Mouse (Mus musculus) liver, postnatal 0 days (tissue): Measurements from ENCODE around the gene Cish. TPM values are rescaled to one million over a fixed set of nuclear protein-coding genes. Genes with fewer than 3 reads are reported as not detected.
A peak's percentile ranks its signal among the peaks of the same experiment; 100 is the strongest.

ENCODE experiments used
- ATAC-seq: fragments of 200-750 bp; cut with Nextera tagmentation; 2 replicates; pipeline ENCODE4 v1.8.0; 2017; ENCODE audit warnings: mild to moderate bottlenecking, moderate library complexity
- DNase-seq: peaks from one replicate; pipeline ENCODE4 v3.0.0-alpha.2; 2016
- H3K27ac ChIP-seq: fragments of 300-500 bp; sonication (generic); 2 replicates; pipeline ENCODE4 v1.5.1; 2014; ENCODE audit warnings: antibody characterized with exemption, moderate library complexity, mild to moderate bottlenecking, low read depth
- H3K27me3 ChIP-seq: fragments of 300-500 bp; sonication (generic); 2 replicates; pipeline ENCODE4 v1.6.1; 2014; ENCODE audit warnings: low read length, control low read depth, mixed read lengths; ENCODE audit not compliant: insufficient read depth
- H3K36me3 ChIP-seq: fragments of 300-500 bp; sonication (generic); replicated peaks from 2 replicates; pipeline ENCODE4 v1.6.1; 2014; ENCODE audit warnings: mild to moderate bottlenecking, control low read depth, low read length, moderate library complexity, mixed read lengths; ENCODE audit not compliant: insufficient read depth
- H3K4me1 ChIP-seq: fragments of 300-500 bp; sonication (generic); 2 replicates; pipeline ENCODE4 v1.6.1; 2014; ENCODE audit warnings: antibody characterized with exemption, mild to moderate bottlenecking, control low read depth; ENCODE audit not compliant: insufficient read depth
- H3K4me2 ChIP-seq: fragments of 300-500 bp; sonication (generic); 2 replicates; pipeline ENCODE4 v1.6.1; 2014; ENCODE audit warnings: low read depth, mild to moderate bottlenecking, low read length, moderate library complexity, mixed read lengths
- H3K4me3 ChIP-seq: fragments of 300-500 bp; sonication (generic); 2 replicates; pipeline ENCODE4 v1.5.1; 2014; ENCODE audit warnings: low read depth, low read length
- H3K9ac ChIP-seq: fragments of 300-500 bp; sonication (generic); replicated peaks from 2 replicates; pipeline ENCODE4 v1.6.1; 2014; ENCODE audit warnings: mild to moderate bottlenecking, moderate library complexity
- H3K9me3 ChIP-seq: fragments of 300-500 bp; sonication (generic); 2 replicates; pipeline ENCODE4 v1.6.1; 2016; ENCODE audit warnings: mild to moderate bottlenecking, control low read depth, low read length, mixed read lengths
- CTCF ChIP-seq: sonication (generic); IDR thresholded peaks from 2 replicates; pipeline ENCODE4 v1.5.1; 2016; ENCODE audit warnings: antibody characterized with exemption, low read depth
- EP300 ChIP-seq: IDR thresholded peaks from 2 replicates; pipeline ENCODE4 v1.6.1; 2016; ENCODE audit warnings: antibody characterized with exemption, low read depth, mild to moderate bottlenecking
- WGBS: fragments of 180-500 bp; shearing (Covaris S2); extraction: QIAGEN DNeasy Blood & Tissue Kit; methylation state at CpG from one replicate; pipeline ENCODE4 v1.1.7; 2014; ENCODE audit not compliant: insufficient replicate concordance; 5-methylcytosine and 5-hydroxymethylcytosine counted together
- polyA plus RNA-seq: library from polyadenylated mRNA; unstranded; fragments of >200 nt; fragmentation: Nextera tagmentation; extraction: Ambion mirVana; gene quantifications from 2 replicates; pipeline ENCODE4 v1.2.1, GENCODE M21; 2015

Gene Cish
- polyA plus RNA-seq, 1 experiment from 2014 or later: 21.9 TPM

GRCm38 (mm10) chr9:107307886-107308285, 12.1 kb downstream of the Cish start:
- peaks cover 5% of the 10 kb centered on the region; the same call in 1 of the 2 replicates for H3K36me3 ChIP-seq
- 29% methylated on average over 12 of the region's 12 CpGs for WGBS
- TF ChIP-seq CTCF: no peak
- no peak for TF ChIP-seq EP300
- ATAC-seq (peak; percentile 61), DNase-seq (peak; percentile 80)
- peak overlapping the region; percentile 68 for H3K4me2 ChIP-seq
- H3K9me3 ChIP-seq: no peaks in the 10 kb centered on the region
- H3K4me1 ChIP-seq: peaks cover 65% of the 10 kb centered on the region
- H3K9ac ChIP-seq: peak overlapping the region; percentile 50
- peak overlapping the region; percentile 83 for H3K27ac ChIP-seq
- peak overlapping the region; percentile 13; the same call in 1 of the 2 replicates for H3K4me3 ChIP-seq
- no peaks in the 10 kb centered on the region for H3K27me3 ChIP-seq

- WGBS: 88% methylated on average over 9 of the region's 9 CpGs
- H3K27ac ChIP-seq: peak overlapping the region; percentile 83
- TF ChIP-seq CTCF (no peak), EP300 (no peak)
- ATAC-seq: no peak
- peaks cover 65% of the 10 kb centered on the region for H3K4me1 ChIP-seq
- H3K36me3 ChIP-seq: peaks cover 2% of the 10 kb centered on the region; the same call in 1 of the 2 replicates
- H3K4me3 ChIP-seq: no peak overlapping the region
- peak overlapping the region; percentile 68 for H3K4me2 ChIP-seq
- no peak for DNase-seq
- H3K27me3 ChIP-seq: no peaks in the 10 kb centered on the region
- no peaks in the 10 kb centered on the region for H3K9me3 ChIP-seq
- H3K9ac ChIP-seq: peak overlapping the region; percentile 50
Measured at GRCm38 (mm10) chr9:107308346-107309000, 12.6 kb downstream of the Cish start.

GRCm38 (mm10) chr9:107309171-107309570, 13.3 kb downstream of the Cish start:
- H3K27me3 ChIP-seq: no peaks in the 10 kb centered on the region
- H3K4me2 ChIP-seq: no peak overlapping the region
- H3K9me3 ChIP-seq: no peaks in the 10 kb centered on the region
- H3K9ac ChIP-seq: no peak overlapping the region
- no peak overlapping the region for H3K27ac ChIP-seq
- no peak for ATAC-seq
- H3K4me3 ChIP-seq: no peak overlapping the region
- TF ChIP-seq CTCF (no peak), EP300 (no peak)
- peaks cover 62% of the 10 kb centered on the region for H3K4me1 ChIP-seq
- WGBS: 80% methylated on average over 9 of the region's 9 CpGs
- DNase-seq: no peak
- H3K36me3 ChIP-seq: no peaks in the 10 kb centered on the region

GRCm38 (mm10) chr9:107309600-107309999, 13.8 kb downstream of the Cish start:
- Histone ChIP-seq H3K9me3 (no peaks in the 10 kb centered on the region), H3K27me3 (no peaks in the 10 kb centered on the region), H3K4me1 (peaks cover 58% of the 10 kb centered on the region), H3K36me3 (no peaks in the 10 kb centered on the region), H3K4me2 (no peak overlapping the region), H3K4me3 (no peak overlapping the region), H3K27ac (no peak overlapping the region), H3K9ac (no peak overlapping the region)
- DNase-seq (no peak), ATAC-seq (no peak)
- no peak for TF ChIP-seq EP300
- TF ChIP-seq CTCF: no peak
- 75% methylated on average over 5 of the region's 5 CpGs for WGBS

- H3K4me1 ChIP-seq: peaks cover 26% of the 10 kb centered on the region
- H3K36me3 ChIP-seq: no peaks in the 10 kb centered on the region
- TF ChIP-seq CTCF (no peak), EP300 (peak; percentile 54; the same call in 1 of the 2 replicates)
- no peaks in the 10 kb centered on the region for H3K27me3 ChIP-seq
- H3K9ac ChIP-seq: peak overlapping the region; percentile 53
- H3K4me2 ChIP-seq: peak overlapping the region; percentile 53
- no peaks in the 10 kb centered on the region for H3K9me3 ChIP-seq
- H3K27ac ChIP-seq: peak overlapping the region; percentile 83
- ATAC-seq: peak; percentile 88
- H3K4me3 ChIP-seq: no peak overlapping the region
- 22% methylated on average over 10 of the region's 10 CpGs for WGBS
- peak; percentile 67 for DNase-seq
Measured at GRCm38 (mm10) chr9:107312811-107313584, 17.2 kb downstream of the Cish start.

GRCm38 (mm10) chr9:107313926-107314325, 18.1 kb downstream of the Cish start:
- TF ChIP-seq EP300 (no peak), CTCF (no peak)
- no peak overlapping the region for H3K27ac ChIP-seq
- peaks cover 18% of the 10 kb centered on the region for H3K4me1 ChIP-seq
- 61% methylated on average over 3 of the region's 3 CpGs for WGBS
- H3K4me3 ChIP-seq: no peak overlapping the region
- H3K27me3 ChIP-seq: no peaks in the 10 kb centered on the region
- H3K4me2 ChIP-seq: no peak overlapping the region
- no peak for ATAC-seq
- H3K36me3 ChIP-seq: no peaks in the 10 kb centered on the region
- H3K9me3 ChIP-seq: no peaks in the 10 kb centered on the region
- H3K9ac ChIP-seq: no peak overlapping the region
- no peak for DNase-seq
